Mouse (Mus musculus) erythroblast, embryonic 14.5 days (primary cell): ENCODE results near the gene Cd34. TPM values are rescaled to one million over a fixed set of nuclear protein-coding genes. Genes with fewer than 3 reads are reported as not detected.

Experiments used
- H3K27me3 ChIP-seq: 2 replicates; pipeline ENCODE4 v1.6.1; 2012; ENCODE audit warnings: inconsistent platforms; ENCODE audit not compliant: control insufficient read depth
- H3K36me3 ChIP-seq: 2 replicates; pipeline ENCODE4 v1.6.1; 2012; ENCODE audit warnings: mild to moderate bottlenecking, inconsistent platforms; ENCODE audit not compliant: control insufficient read depth
- H3K4me1 ChIP-seq: 2 replicates; pipeline ENCODE4 v1.6.1; 2012; ENCODE audit warnings: inconsistent platforms; ENCODE audit not compliant: control insufficient read depth
- H3K4me3 ChIP-seq: replicated peaks from 2 replicates; pipeline ENCODE3; 2012; ENCODE audit warnings: moderate library complexity, mild to moderate bottlenecking, inconsistent platforms
- H3K9me3 ChIP-seq: 2 replicates; pipeline ENCODE4 v1.6.1; 2012; ENCODE audit warnings: low read length, inconsistent platforms, mixed read lengths; ENCODE audit not compliant: control insufficient read depth
- GATA1 ChIP-seq: IDR thresholded peaks from 2 replicates; pipeline ENCODE4 v1.6.1; 2012; ENCODE audit warnings: low read length, inconsistent platforms, mixed read lengths
- TAL1 ChIP-seq: IDR thresholded peaks from 3 replicates; pipeline ENCODE4 v1.6.1; 2012; ENCODE audit warnings: low read length, inconsistent platforms, mixed read lengths
- polyA plus RNA-seq: library from polyadenylated mRNA; stranded (reverse); fragments of >175 nt; gene quantifications from 2 replicates; pipeline ENCODE4 v1.2.3, GENCODE M21; 2012

Gene Cd34
- 0.01 and 0.05 TPM in 2 replicates for polyA plus RNA-seq

DNA sequence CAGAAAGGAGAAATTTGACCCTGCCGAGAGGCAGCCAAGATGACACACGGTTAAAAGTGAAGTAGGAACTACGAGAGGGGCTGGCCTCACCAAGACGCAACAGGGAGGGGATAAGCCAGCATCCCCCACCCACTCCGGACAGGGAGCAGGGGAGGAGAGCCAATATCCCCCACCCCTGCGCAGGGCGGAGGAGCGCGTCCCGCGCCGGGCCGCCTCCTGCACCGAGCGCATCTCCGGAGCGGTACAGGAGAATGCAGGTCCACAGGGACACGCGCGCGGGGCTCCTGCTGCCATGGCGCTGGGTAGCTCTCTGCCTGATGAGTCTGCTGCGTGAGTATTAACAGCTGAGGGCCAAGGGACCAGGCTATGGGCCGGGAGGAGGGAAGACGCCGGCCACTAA, at the start of gene Cd34:
Gene Cd34, plus strand, starts transcription at position 105 of the 400 bp plus-strand sequence.
- no peaks in the 10 kb centered on the region for H3K4me1 ChIP-seq
- H3K4me3 ChIP-seq = no peak within 1 kb of the TSS
- H3K27me3 ChIP-seq = peaks cover 23% of the 10 kb centered on the region
- no peaks in the 10 kb centered on the region for H3K9me3 ChIP-seq
- H3K36me3 ChIP-seq = no peaks in the 10 kb centered on the region
- TF ChIP-seq TAL1 = no peak
- no peak for TF ChIP-seq GATA1

DNA sequence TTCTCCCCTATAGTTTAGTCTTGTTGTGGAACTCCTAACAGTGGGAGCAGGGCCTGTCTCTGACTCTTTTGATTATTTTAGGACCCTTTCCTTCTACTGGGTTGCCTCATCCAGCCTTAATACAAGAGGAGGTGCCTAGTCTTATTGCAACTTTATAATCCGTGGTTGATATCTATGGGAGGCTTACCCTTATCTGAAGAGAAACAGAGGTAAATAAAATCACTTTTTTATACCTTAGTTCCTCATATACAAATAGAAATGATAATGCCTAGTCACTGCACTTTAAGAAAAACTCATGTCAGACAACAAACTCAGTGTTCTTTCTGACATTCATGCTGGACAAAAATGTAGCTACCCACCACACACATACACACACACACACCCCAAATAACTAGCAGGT, 44.1 kb upstream of the Cd34 start:
- H3K4me3 ChIP-seq = no peak overlapping the region
- TF ChIP-seq GATA1 (no peak), TAL1 (no peak)
- H3K27me3 ChIP-seq = no peaks in the 10 kb centered on the region
- H3K9me3 ChIP-seq = no peaks in the 10 kb centered on the region
- no peaks in the 10 kb centered on the region for H3K36me3 ChIP-seq
- H3K4me1 ChIP-seq = no peaks in the 10 kb centered on the region

DNA sequence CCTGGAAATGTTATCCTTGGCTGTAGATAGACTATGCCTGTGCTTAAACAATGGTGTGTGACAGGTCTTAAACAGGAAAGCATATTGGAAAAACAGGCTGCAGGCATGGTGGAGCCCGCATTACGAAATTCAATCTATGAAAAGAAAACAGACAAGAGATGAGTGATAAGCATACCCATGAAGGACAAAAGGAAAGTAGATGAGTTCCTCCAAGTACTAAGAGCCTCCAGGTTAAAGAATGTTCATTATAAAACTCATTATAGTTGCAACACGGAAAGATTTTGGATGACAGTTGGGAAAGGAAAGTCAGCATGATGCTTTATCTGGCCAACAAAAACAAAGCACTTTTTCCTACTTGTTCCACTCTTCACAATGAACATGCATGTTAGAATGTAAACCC, 43.3 kb upstream of the Cd34 start:
- Histone ChIP-seq H3K36me3 (no peaks in the 10 kb centered on the region), H3K27me3 (no peaks in the 10 kb centered on the region), H3K4me3 (no peak overlapping the region), H3K9me3 (no peaks in the 10 kb centered on the region), H3K4me1 (no peaks in the 10 kb centered on the region)
- TF ChIP-seq GATA1 (no peak), TAL1 (no peak)

DNA sequence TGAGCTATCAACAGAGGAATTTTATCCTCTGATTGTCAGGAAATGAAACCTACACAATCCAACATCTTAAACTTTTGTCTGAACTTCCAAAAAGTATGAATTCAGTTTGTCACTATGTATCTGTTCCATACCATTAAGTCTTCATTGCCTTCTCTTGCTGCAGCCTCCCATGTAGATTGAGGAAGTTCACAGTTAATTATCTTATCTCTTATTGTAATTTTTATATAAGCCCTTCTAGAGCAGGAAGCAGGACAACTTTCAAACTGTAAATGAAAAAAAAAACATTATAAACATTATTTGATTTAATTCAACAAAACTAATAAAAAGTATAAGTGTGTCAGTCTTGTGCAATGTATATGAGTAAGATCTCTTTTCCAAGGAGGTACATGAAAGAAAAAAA, 37.5 kb upstream of the Cd34 start:
- H3K4me3 ChIP-seq = no peak overlapping the region

DNA sequence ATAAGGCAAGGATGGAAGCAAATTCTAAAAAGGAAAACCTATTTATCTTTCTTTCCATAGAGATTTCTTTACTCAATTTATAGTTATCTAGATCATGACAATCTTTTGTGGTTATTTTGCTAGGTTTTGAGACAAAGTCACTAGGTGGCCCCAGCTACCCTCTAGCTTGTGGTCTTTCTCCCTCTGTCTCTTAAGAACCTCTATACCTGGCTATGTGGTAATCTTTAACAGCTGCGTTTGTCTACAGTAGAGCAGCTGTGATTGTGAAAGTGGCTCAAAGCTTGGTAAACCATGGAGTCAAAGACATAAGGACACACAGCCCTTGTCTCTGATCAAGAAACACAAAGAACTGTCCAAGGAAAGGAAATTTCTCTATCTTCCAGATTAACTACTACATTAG, 36.8 kb upstream of the Cd34 start:
- no peaks in the 10 kb centered on the region for H3K36me3 ChIP-seq
- no peaks in the 10 kb centered on the region for H3K9me3 ChIP-seq
- no peaks in the 10 kb centered on the region for H3K4me1 ChIP-seq
- H3K4me3 ChIP-seq = no peak overlapping the region
- H3K27me3 ChIP-seq = no peaks in the 10 kb centered on the region
- no peak for TF ChIP-seq GATA1
- no peak for TF ChIP-seq TAL1

More for the DNA sequence above, 37.5 kb upstream of the Cd34 start:
- no peaks in the 10 kb centered on the region for H3K9me3 ChIP-seq
- H3K4me1 ChIP-seq = no peaks in the 10 kb centered on the region
- no peaks in the 10 kb centered on the region for H3K36me3 ChIP-seq
- no peaks in the 10 kb centered on the region for H3K27me3 ChIP-seq
- TF ChIP-seq TAL1 (no peak), GATA1 (no peak)

DNA sequence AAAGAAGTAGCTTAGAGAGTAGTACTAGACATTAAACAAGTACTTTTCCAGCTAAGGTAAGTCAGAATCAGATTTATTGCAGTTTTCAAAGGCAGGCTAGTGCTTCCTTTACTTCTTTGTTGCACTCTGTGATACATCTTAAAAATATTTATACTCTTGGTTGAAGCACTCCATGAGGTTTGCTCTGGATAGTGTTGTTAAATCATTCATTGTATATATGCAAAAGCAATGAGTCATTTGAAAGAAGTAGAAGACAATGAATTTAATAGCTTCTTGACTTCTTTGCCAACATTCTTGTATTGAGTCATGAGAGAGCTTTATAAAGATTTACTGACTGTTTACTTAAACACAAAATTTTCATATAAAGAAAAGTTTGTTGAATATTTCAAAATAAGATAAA, 29.7 kb upstream of the Cd34 start:
- H3K27me3 ChIP-seq = no peaks in the 10 kb centered on the region

DNA sequence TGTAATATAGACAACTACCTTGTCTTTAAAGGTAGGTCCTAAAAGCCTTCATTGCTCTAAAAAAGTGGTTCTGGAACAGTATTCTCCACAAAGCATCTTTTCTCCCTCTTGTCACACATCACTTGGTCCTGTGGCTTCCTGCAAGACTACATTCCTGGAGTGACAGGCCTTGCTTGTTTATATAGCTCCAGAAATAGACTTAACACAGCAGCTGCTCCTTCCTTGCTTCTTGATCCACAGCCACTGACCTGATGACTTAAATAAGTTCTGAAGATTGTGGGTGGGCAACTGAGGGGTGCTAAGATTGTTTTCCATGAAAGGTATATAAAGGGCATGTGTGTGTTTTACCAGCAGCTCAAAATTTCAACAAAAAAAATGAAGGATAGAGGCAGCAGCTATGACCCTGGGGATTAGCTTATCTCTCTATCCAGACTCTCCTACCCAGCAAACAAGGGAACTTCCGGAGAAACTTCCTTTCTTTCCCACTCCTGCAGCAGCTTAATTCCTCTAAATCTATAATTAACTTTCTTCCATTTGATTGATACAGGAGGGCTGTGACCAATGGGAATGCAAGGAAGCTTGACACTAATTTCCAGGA, 12.8 kb upstream of the Cd34 start:
- H3K36me3 ChIP-seq = no peaks in the 10 kb centered on the region
- TF ChIP-seq GATA1 = no peak
- TF ChIP-seq TAL1 = no peak
- H3K9me3 ChIP-seq = no peaks in the 10 kb centered on the region
- H3K4me1 ChIP-seq = no peaks in the 10 kb centered on the region
- no peak overlapping the region for H3K4me3 ChIP-seq
- H3K27me3 ChIP-seq = no peaks in the 10 kb centered on the region

More for the DNA sequence above, 29.7 kb upstream of the Cd34 start:
- TF ChIP-seq GATA1 (no peak), TAL1 (no peak)
- H3K36me3 ChIP-seq = no peaks in the 10 kb centered on the region
- H3K9me3 ChIP-seq = no peaks in the 10 kb centered on the region
- H3K4me1 ChIP-seq = no peaks in the 10 kb centered on the region
- H3K4me3 ChIP-seq = no peak overlapping the region

DNA sequence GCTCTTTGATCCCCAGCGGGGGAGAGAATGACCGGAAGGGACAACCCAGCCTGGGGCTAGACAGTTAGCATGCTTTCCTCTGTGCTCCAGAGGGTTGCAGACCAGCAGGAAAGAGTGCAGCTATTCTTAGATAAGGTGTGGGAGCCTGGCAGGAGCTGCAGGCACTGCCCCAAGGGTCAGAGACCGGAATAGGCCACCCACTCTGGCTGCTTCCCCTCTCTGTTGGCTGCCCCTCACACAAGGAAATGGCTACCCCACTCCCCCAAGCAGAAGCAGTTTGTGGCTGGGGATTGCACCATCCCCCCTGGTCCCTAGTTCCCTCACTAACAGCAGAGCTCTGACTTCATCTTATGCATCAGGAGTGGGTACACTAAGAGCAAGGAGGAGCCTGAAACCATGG, 10.7 kb upstream of the Cd34 start:
- TF ChIP-seq TAL1 (no peak), GATA1 (no peak)
- no peaks in the 10 kb centered on the region for H3K4me1 ChIP-seq
- no peaks in the 10 kb centered on the region for H3K9me3 ChIP-seq
- H3K36me3 ChIP-seq = no peaks in the 10 kb centered on the region
- H3K27me3 ChIP-seq = no peaks in the 10 kb centered on the region
- H3K4me3 ChIP-seq = no peak overlapping the region

DNA sequence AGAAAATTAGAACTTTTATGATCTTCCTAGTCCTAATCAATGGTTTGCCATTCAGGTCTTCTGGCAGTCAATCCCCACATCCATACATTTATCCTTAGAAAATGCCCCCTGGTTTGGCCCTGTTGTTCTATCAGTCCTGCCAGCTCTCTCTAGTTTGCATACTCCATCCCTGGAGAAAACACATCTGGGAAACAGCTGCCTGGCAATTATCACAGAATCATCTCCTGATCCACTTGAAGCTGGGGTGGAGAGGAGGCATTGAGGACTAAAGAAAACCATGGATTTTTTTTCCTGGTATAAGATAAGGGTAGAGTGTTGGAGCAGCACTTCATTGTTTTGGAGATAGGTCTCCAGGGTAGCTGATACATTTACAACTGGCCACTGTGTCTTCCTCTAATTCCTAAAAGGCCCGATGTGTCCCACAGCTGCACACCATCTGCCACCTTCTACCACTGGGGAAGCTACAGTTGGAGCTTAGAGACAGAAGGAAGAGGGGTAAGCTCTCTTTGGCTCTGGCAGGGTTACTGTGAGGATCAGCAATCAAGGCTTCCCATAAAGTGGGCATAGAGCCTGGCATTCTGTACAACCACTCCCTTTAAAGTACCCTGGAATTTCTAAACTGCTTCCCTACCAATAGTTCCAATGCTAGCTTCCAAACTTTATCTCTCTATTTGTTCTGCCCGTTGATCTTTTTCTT, 9.2 kb upstream of the Cd34 start:
- Histone ChIP-seq H3K4me1 (no peaks in the 10 kb centered on the region), H3K27me3 (no peaks in the 10 kb centered on the region), H3K4me3 (no peak overlapping the region), H3K9me3 (no peaks in the 10 kb centered on the region), H3K36me3 (no peaks in the 10 kb centered on the region)
- no peak for TF ChIP-seq TAL1
- TF ChIP-seq GATA1 = no peak
